Mouse (Mus musculus) kidney, embryonic 15.5 days (tissue): ENCODE data around the gene Arrdc5. TPM values are rescaled to one million over a fixed set of nuclear protein-coding genes. Genes with fewer than 3 reads are reported as not detected.

Source experiments
- ATAC-seq: fragments of 200-750 bp; cut with Nextera tagmentation; replicated peaks from 2 replicates; pipeline ENCODE4 v1.8.0; 2017; ENCODE audit warnings: moderate TSS enrichment; ENCODE audit not compliant: low FRiP score
- H3K27ac ChIP-seq: fragments of 300-500 bp; sonication (generic); 2 replicates; pipeline ENCODE4 v1.5.1; 2015; ENCODE audit warnings: mild to moderate bottlenecking, inconsistent platforms
- H3K27me3 ChIP-seq: fragments of 300-500 bp; sonication (generic); 2 replicates; pipeline ENCODE4 v1.6.1; 2015; ENCODE audit warnings: inconsistent platforms
- H3K36me3 ChIP-seq: fragments of 300-500 bp; sonication (generic); 2 replicates; pipeline ENCODE4 v1.6.1; 2015; ENCODE audit warnings: inconsistent platforms
- H3K4me1 ChIP-seq: fragments of 300-500 bp; sonication (generic); 2 replicates; pipeline ENCODE4 v1.6.1; 2015; ENCODE audit warnings: inconsistent platforms
- H3K4me2 ChIP-seq: fragments of 300-500 bp; sonication (generic); 2 replicates; pipeline ENCODE4 v1.6.1; 2015; ENCODE audit warnings: moderate library complexity, mild to moderate bottlenecking, inconsistent platforms
- H3K4me3 ChIP-seq: fragments of 300-500 bp; sonication (generic); replicated peaks from 2 replicates; pipeline ENCODE4 v1.5.1; 2015; ENCODE audit warnings: mild to moderate bottlenecking, inconsistent platforms
- H3K9ac ChIP-seq: fragments of 300-500 bp; sonication (generic); 2 replicates; pipeline ENCODE4 v1.6.1; 2015; ENCODE audit warnings: mild to moderate bottlenecking, inconsistent platforms
- H3K9me3 ChIP-seq: fragments of 300-500 bp; sonication (generic); replicated peaks from 2 replicates; pipeline ENCODE4 v1.6.1; 2016; ENCODE audit warnings: inconsistent platforms
- WGBS: fragments of 180-500 bp; shearing (Covaris S2); methylation state at CpG from one replicate; pipeline ENCODE4 v1.1.7; 2015; ENCODE audit warnings: mixed read lengths; 5-methylcytosine and 5-hydroxymethylcytosine counted together
- polyA plus RNA-seq: library from polyadenylated mRNA; unstranded; fragments of >200 nt; fragmentation: Nextera tagmentation; extraction: Ambion mirVana; gene quantifications from 2 replicates; pipeline ENCODE4 v1.2.1, GENCODE M21; 2015

The Arrdc5 gene
- polyA plus RNA-seq: 0.31 TPM in 1 of 2 replicates, not detected in the other

- no peaks in the 10 kb centered on the region for H3K9me3 ChIP-seq
- no peak within 1 kb of the TSS for H3K4me3 ChIP-seq
- no peak within 1 kb of the TSS for H3K9ac ChIP-seq
- H3K27ac ChIP-seq: no peak within 1 kb of the TSS
- peaks cover 26% of the 10 kb centered on the region for H3K4me1 ChIP-seq
- no peaks in the 10 kb centered on the region for H3K27me3 ChIP-seq
- H3K36me3 ChIP-seq: no peaks in the 10 kb centered on the region
- H3K4me2 ChIP-seq: no peak within 1 kb of the TSS
- ATAC-seq: no peak
- 87% methylated on average over 9 of the region's 9 CpGs for WGBS
Measured at GRCm38 (mm10) chr17:56300186-56300585, at the start of gene Arrdc5. TSS of gene Arrdc5 (minus strand) at chr17:56300286.

GRCm38 (mm10) chr17:56348586-56348985 lies 48.5 kb upstream of the Arrdc5 start:
- no peak for ATAC-seq
- no peak overlapping the region for H3K27ac ChIP-seq
- no peak overlapping the region for H3K9ac ChIP-seq
- H3K4me3 ChIP-seq: no peak overlapping the region
- H3K4me2 ChIP-seq: no peak overlapping the region
- no peaks in the 10 kb centered on the region for H3K27me3 ChIP-seq
- H3K36me3 ChIP-seq: peaks cover 28% of the 10 kb centered on the region
- H3K4me1 ChIP-seq: no peaks in the 10 kb centered on the region
- no peaks in the 10 kb centered on the region for H3K9me3 ChIP-seq

GRCm38 (mm10) chr17:56348128-56348527 lies 48.0 kb upstream of the Arrdc5 start:
- Histone ChIP-seq H3K9me3 (no peaks in the 10 kb centered on the region), H3K36me3 (peaks cover 23% of the 10 kb centered on the region), H3K27me3 (no peaks in the 10 kb centered on the region), H3K4me3 (no peak overlapping the region), H3K27ac (no peak overlapping the region), H3K4me2 (no peak overlapping the region), H3K9ac (no peak overlapping the region), H3K4me1 (no peaks in the 10 kb centered on the region)
- ATAC-seq: no peak
- WGBS: 80% methylated on average over 4 of the region's 4 CpGs

GRCm38 (mm10) chr17:56345364-56345763 lies 45.3 kb upstream of the Arrdc5 start:
- Histone ChIP-seq H3K4me1 (no peaks in the 10 kb centered on the region), H3K27me3 (no peaks in the 10 kb centered on the region), H3K9me3 (no peaks in the 10 kb centered on the region), H3K4me3 (no peak overlapping the region), H3K36me3 (peaks cover 5% of the 10 kb centered on the region; the same call in 1 of the 2 replicates), H3K27ac (no peak overlapping the region), H3K9ac (no peak overlapping the region), H3K4me2 (no peak overlapping the region)
- WGBS: 67% methylated on average over 2 of the region's 2 CpGs
- ATAC-seq: no peak

GRCm38 (mm10) chr17:56343466-56343865 lies 43.4 kb upstream of the Arrdc5 start:
- Histone ChIP-seq H3K4me3 (no peak overlapping the region), H3K27ac (no peak overlapping the region), H3K9ac (no peak overlapping the region), H3K9me3 (no peaks in the 10 kb centered on the region), H3K36me3 (peaks cover 5% of the 10 kb centered on the region; the same call in 1 of the 2 replicates), H3K4me1 (no peaks in the 10 kb centered on the region), H3K4me2 (no peak overlapping the region), H3K27me3 (no peaks in the 10 kb centered on the region)
- ATAC-seq: no peak
- 82% methylated on average over 3 of the region's 3 CpGs for WGBS

GRCm38 (mm10) chr17:56340717-56341116 lies 40.6 kb upstream of the Arrdc5 start:
- Histone ChIP-seq H3K4me2 (no peak overlapping the region), H3K4me1 (peaks cover 19% of the 10 kb centered on the region), H3K27me3 (no peaks in the 10 kb centered on the region), H3K9ac (no peak overlapping the region), H3K9me3 (no peaks in the 10 kb centered on the region), H3K27ac (no peak overlapping the region), H3K36me3 (no peaks in the 10 kb centered on the region), H3K4me3 (no peak overlapping the region)
- no peak for ATAC-seq

GRCm38 (mm10) chr17:56338909-56339308 lies 38.8 kb upstream of the Arrdc5 start:
- Histone ChIP-seq H3K4me2 (no peak overlapping the region), H3K9me3 (no peaks in the 10 kb centered on the region)
- WGBS: 56% methylated on average over 4 of the region's 4 CpGs

GRCm38 (mm10) chr17:56337791-56338190 lies 37.7 kb upstream of the Arrdc5 start:
- Histone ChIP-seq H3K9ac (no peak overlapping the region), H3K9me3 (no peaks in the 10 kb centered on the region), H3K4me2 (no peak overlapping the region), H3K27me3 (no peaks in the 10 kb centered on the region), H3K27ac (no peak overlapping the region), H3K4me3 (no peak overlapping the region), H3K4me1 (peaks cover 25% of the 10 kb centered on the region), H3K36me3 (0 out of 2 replicates have a peak, but pooled peaks cover 4% of the 10 kb centered on the region)
- no peak for ATAC-seq
- WGBS: 90% methylated on average over 6 of the region's 6 CpGs

More at GRCm38 (mm10) chr17:56338909-56339308, 38.8 kb upstream of the Arrdc5 start:
- no peak overlapping the region for H3K4me3 ChIP-seq
- no peak overlapping the region for H3K9ac ChIP-seq
- 0 out of 2 replicates have a peak, but pooled peaks have one; percentile 28 for ATAC-seq
- no peak overlapping the region for H3K27ac ChIP-seq
- H3K27me3 ChIP-seq: no peaks in the 10 kb centered on the region
- peaks cover 25% of the 10 kb centered on the region for H3K4me1 ChIP-seq
- 0 out of 2 replicates have a peak, but pooled peaks cover 4% of the 10 kb centered on the region for H3K36me3 ChIP-seq

GRCm38 (mm10) chr17:56337190-56337589 lies 37.1 kb upstream of the Arrdc5 start:
- Histone ChIP-seq H3K27me3 (no peaks in the 10 kb centered on the region), H3K9ac (no peak overlapping the region), H3K27ac (no peak overlapping the region), H3K36me3 (0 out of 2 replicates have a peak, but pooled peaks cover 4% of the 10 kb centered on the region), H3K4me2 (no peak overlapping the region), H3K4me1 (peaks cover 25% of the 10 kb centered on the region), H3K9me3 (no peaks in the 10 kb centered on the region), H3K4me3 (no peak overlapping the region)
- ATAC-seq: no peak
- WGBS: 48% methylated on average over 4 of the region's 4 CpGs

GRCm38 (mm10) chr17:56332987-56333386 lies 32.9 kb upstream of the Arrdc5 start:
- no peaks in the 10 kb centered on the region for H3K9me3 ChIP-seq
- H3K27me3 ChIP-seq: no peaks in the 10 kb centered on the region
- 34% methylated on average over 8 of the region's 8 CpGs for WGBS
- no peak overlapping the region for H3K4me2 ChIP-seq
- no peak overlapping the region for H3K9ac ChIP-seq
- no peak overlapping the region for H3K27ac ChIP-seq
- ATAC-seq: no peak
- peaks cover 43% of the 10 kb centered on the region for H3K4me1 ChIP-seq
- H3K36me3 ChIP-seq: 0 out of 2 replicates have a peak, but pooled peaks cover 4% of the 10 kb centered on the region
- H3K4me3 ChIP-seq: no peak overlapping the region

GRCm38 (mm10) chr17:56331256-56331655 lies 31.2 kb upstream of the Arrdc5 start:
- no peak overlapping the region for H3K9ac ChIP-seq
- peaks cover 45% of the 10 kb centered on the region for H3K4me1 ChIP-seq
- H3K36me3 ChIP-seq: 0 out of 2 replicates have a peak, but pooled peaks cover 4% of the 10 kb centered on the region
- ATAC-seq: no peak
- H3K27me3 ChIP-seq: no peaks in the 10 kb centered on the region
- no peaks in the 10 kb centered on the region for H3K9me3 ChIP-seq
- no peak overlapping the region for H3K4me2 ChIP-seq
- no peak overlapping the region for H3K27ac ChIP-seq
- no peak overlapping the region for H3K4me3 ChIP-seq

- ATAC-seq: no peak
- Histone ChIP-seq H3K4me1 (peaks cover 37% of the 10 kb centered on the region), H3K4me3 (no peak overlapping the region), H3K4me2 (no peak overlapping the region), H3K36me3 (0 out of 2 replicates have a peak, but pooled peaks cover 4% of the 10 kb centered on the region), H3K27me3 (no peaks in the 10 kb centered on the region), H3K27ac (no peak overlapping the region), H3K9me3 (no peaks in the 10 kb centered on the region), H3K9ac (no peak overlapping the region)
- WGBS: 66% methylated on average over 3 of the region's 3 CpGs
Measured at GRCm38 (mm10) chr17:56330345-56330744, 30.3 kb upstream of the Arrdc5 start.

GRCm38 (mm10) chr17:56329267-56329666 lies 29.2 kb upstream of the Arrdc5 start:
- no peak overlapping the region for H3K4me3 ChIP-seq
- H3K4me1 ChIP-seq: peaks cover 44% of the 10 kb centered on the region
- ATAC-seq: no peak
- no peak overlapping the region for H3K27ac ChIP-seq
- H3K27me3 ChIP-seq: no peaks in the 10 kb centered on the region
- peaks cover 2% of the 10 kb centered on the region; the same call in 1 of the 2 replicates for H3K36me3 ChIP-seq
- H3K9ac ChIP-seq: no peak overlapping the region
- no peaks in the 10 kb centered on the region for H3K9me3 ChIP-seq
- no peak overlapping the region for H3K4me2 ChIP-seq
